Mouse (Mus musculus) neural tube, embryonic 11.5 days (tissue): Measurements from ENCODE around the gene Sag. TPM values are rescaled to one million over a fixed set of nuclear protein-coding genes. Genes with fewer than 3 reads are reported as not detected.
"Not testable (repeated sequence)": the region's sequence is repeated elsewhere in the genome, so short reads cannot be mapped to it uniquely, and the experiment has no call there.

Experiments used
- ATAC-seq: fragments of 200-750 bp; cut with Nextera tagmentation; 2 replicates; pipeline ENCODE4 v1.8.0; 2017; ENCODE audit warnings: moderate number of reproducible peaks, mild to moderate bottlenecking, moderate TSS enrichment, moderate library complexity; ENCODE audit not compliant: insufficient read depth, low FRiP score, low TSS enrichment
- DNase-seq: peaks from one replicate; pipeline ENCODE4 v3.0.0-alpha.2; 2015; ENCODE audit warnings: low spot score
- H3K27ac ChIP-seq: fragments of 300-500 bp; sonication (generic); 2 replicates; pipeline ENCODE4 v1.5.1; 2014; ENCODE audit warnings: low read depth, mild to moderate bottlenecking, low read length
- H3K27me3 ChIP-seq: fragments of 300-500 bp; sonication (generic); 2 replicates; pipeline ENCODE4 v1.6.1; 2014; ENCODE audit warnings: mild to moderate bottlenecking, low read length, mixed read lengths; ENCODE audit not compliant: control insufficient read depth, insufficient read depth
- H3K36me3 ChIP-seq: fragments of 300-500 bp; sonication (generic); 2 replicates; pipeline ENCODE4 v1.6.1; 2014; ENCODE audit warnings: mild to moderate bottlenecking, low read length, moderate library complexity, mixed read lengths; ENCODE audit not compliant: control insufficient read depth, insufficient read depth
- H3K4me1 ChIP-seq: fragments of 300-500 bp; sonication (generic); 2 replicates; pipeline ENCODE4 v1.6.1; 2014; ENCODE audit warnings: low read length, mixed read lengths; ENCODE audit not compliant: control insufficient read depth, insufficient read depth
- H3K4me2 ChIP-seq: fragments of 300-500 bp; sonication (generic); 2 replicates; pipeline ENCODE4 v1.6.1; 2014; ENCODE audit warnings: low read depth, mild to moderate bottlenecking, moderate library complexity
- H3K4me3 ChIP-seq: fragments of 300-500 bp; sonication (generic); 2 replicates; pipeline ENCODE4 v1.5.1; 2014; ENCODE audit warnings: low read depth, low read length
- H3K9ac ChIP-seq: fragments of 300-500 bp; sonication (generic); 2 replicates; pipeline ENCODE4 v1.6.1; 2014; ENCODE audit warnings: mild to moderate bottlenecking, low read length
- H3K9me3 ChIP-seq: fragments of 300-500 bp; sonication (generic); 2 replicates; pipeline ENCODE4 v1.6.1; 2016; ENCODE audit warnings: low read length; ENCODE audit not compliant: control insufficient read depth
- WGBS: fragments of 180-500 bp; shearing (Covaris S2); extraction: QIAGEN DNeasy Blood & Tissue Kit; methylation state at CpG from one replicate; pipeline ENCODE4 v1.1.7; 2014; 5-methylcytosine and 5-hydroxymethylcytosine counted together
- polyA plus RNA-seq: library from polyadenylated mRNA; unstranded; fragments of >200 nt; fragmentation: Nextera tagmentation; extraction: Ambion mirVana; gene quantifications from 2 replicates; pipeline ENCODE4 v1.2.1, GENCODE M21; 2014

Sag gene
- polyA plus RNA-seq, 1 experiment from 2014 or later: 1.8 TPM

GRCm38 (mm10) chr1:87827476-87827875, 24.0 kb downstream of the Sag start:
- H3K4me1 ChIP-seq, H3K27ac ChIP-seq, ATAC-seq, H3K9ac ChIP-seq, H3K27me3 ChIP-seq, DNase-seq, H3K9me3 ChIP-seq, H3K4me3 ChIP-seq, H3K36me3 ChIP-seq, H3K4me2 ChIP-seq: not testable (repeated sequence)
- 91% methylated on average over 1 of the region's 1 CpGs for WGBS

DNA sequence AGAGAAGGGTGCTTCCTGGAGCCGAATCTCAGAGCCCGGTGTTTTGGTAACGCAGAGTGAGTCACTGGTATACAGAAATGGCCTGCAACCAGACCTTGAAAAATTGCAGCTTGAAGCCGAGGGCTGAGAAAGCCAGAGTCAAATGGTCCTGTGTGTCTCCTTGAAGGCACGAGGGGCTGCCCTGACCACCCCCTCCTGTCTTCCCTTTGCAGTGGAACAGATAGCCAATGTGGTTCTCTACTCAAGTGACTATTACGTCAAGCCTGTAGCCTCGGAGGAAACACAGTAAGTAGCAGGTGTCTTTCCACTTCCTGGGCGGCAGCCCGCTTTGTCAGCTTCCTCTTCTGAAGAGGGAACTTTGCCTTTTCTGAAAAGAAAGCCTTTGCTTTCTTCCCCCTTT, 24.7 kb downstream of the Sag start:
- Histone ChIP-seq H3K27ac (no peak overlapping the region), H3K4me3 (no peak overlapping the region), H3K36me3 (no peaks in the 10 kb centered on the region), H3K9ac (no peak overlapping the region), H3K4me1 (no peaks in the 10 kb centered on the region), H3K4me2 (no peak overlapping the region), H3K27me3 (no peaks in the 10 kb centered on the region), H3K9me3 (no peaks in the 10 kb centered on the region)
- ATAC-seq (no peak), DNase-seq (no peak)
- 78% methylated on average over 9 of the region's 9 CpGs for WGBS

DNA sequence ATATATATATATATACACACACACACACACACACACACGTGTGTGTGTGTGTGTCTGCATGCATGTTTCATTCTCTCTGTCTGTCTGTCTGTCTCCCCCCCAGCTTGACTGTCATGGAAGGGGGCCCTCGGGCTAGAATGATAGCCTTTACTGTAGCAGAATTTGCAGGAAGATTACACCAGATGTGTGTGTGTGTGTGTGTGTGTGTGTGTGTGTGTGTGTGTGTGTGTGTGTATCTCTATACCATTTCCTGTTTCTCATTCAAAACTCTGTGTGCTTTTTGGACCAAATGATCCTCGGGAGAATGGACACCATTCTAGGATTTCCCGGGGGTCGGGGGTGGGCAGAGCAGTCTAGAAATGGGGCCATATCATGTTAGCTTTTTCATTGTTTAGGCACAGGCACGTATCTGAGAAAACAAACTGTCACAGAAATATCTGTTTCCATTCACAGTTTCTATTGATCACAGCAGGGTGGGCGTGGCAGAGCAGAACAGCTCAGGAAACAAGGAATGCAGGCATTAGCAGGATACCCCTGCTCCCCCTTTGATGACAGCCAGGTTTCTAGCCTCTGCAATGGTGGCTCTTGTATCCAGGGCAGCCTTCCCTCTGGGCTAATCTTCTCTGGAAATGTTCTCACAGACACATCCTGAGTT, 25.6 kb downstream of the Sag start:
- H3K4me1 ChIP-seq: no peaks in the 10 kb centered on the region
- 63% methylated on average over 7 of the region's 7 CpGs for WGBS
- no peak overlapping the region for H3K4me3 ChIP-seq
- H3K9me3 ChIP-seq: no peaks in the 10 kb centered on the region
- DNase-seq: no peak
- H3K9ac ChIP-seq: no peak overlapping the region
- H3K27ac ChIP-seq: no peak overlapping the region
- ATAC-seq: no peak
- H3K27me3 ChIP-seq: no peaks in the 10 kb centered on the region
- no peaks in the 10 kb centered on the region for H3K36me3 ChIP-seq
- H3K4me2 ChIP-seq: no peak overlapping the region

GRCm38 (mm10) chr1:87829621-87830211, 26.2 kb downstream of the Sag start:
- H3K27me3 ChIP-seq: no peaks in the 10 kb centered on the region
- no peak overlapping the region for H3K4me2 ChIP-seq
- H3K4me3 ChIP-seq: no peak overlapping the region
- 56% methylated on average over 6 of the region's 6 CpGs for WGBS
- DNase-seq (no peak), ATAC-seq (no peak)
- no peak overlapping the region for H3K9ac ChIP-seq
- H3K9me3 ChIP-seq: no peaks in the 10 kb centered on the region
- no peaks in the 10 kb centered on the region for H3K36me3 ChIP-seq
- H3K27ac ChIP-seq: no peak overlapping the region
- no peaks in the 10 kb centered on the region for H3K4me1 ChIP-seq

GRCm38 (mm10) chr1:87836453-87836852, 33.0 kb downstream of the Sag start:
- no peak for ATAC-seq
- no peak for DNase-seq
- no peak overlapping the region for H3K9ac ChIP-seq
- H3K27me3 ChIP-seq: no peaks in the 10 kb centered on the region
- WGBS: 67% methylated on average over 1 of the region's 1 CpGs
- no peaks in the 10 kb centered on the region for H3K4me1 ChIP-seq
- H3K4me2 ChIP-seq: no peak overlapping the region
- no peaks in the 10 kb centered on the region for H3K9me3 ChIP-seq
- H3K4me3 ChIP-seq: no peak overlapping the region
- no peak overlapping the region for H3K27ac ChIP-seq
- no peaks in the 10 kb centered on the region for H3K36me3 ChIP-seq

- no peak for ATAC-seq
- Histone ChIP-seq H3K27ac (no peak overlapping the region), H3K27me3 (no peaks in the 10 kb centered on the region), H3K36me3 (no peaks in the 10 kb centered on the region), H3K4me2 (no peak overlapping the region), H3K9me3 (no peaks in the 10 kb centered on the region), H3K4me1 (no peaks in the 10 kb centered on the region), H3K9ac (no peak overlapping the region), H3K4me3 (no peak overlapping the region)
- 45% methylated on average over 5 of the region's 5 CpGs for whole genome bisulfite sequencing
- no peak for DNase-seq
These were observed 33.5 kb downstream of the Sag start for GRCm38 (mm10) chr1:87837018-87837417.

DNA sequence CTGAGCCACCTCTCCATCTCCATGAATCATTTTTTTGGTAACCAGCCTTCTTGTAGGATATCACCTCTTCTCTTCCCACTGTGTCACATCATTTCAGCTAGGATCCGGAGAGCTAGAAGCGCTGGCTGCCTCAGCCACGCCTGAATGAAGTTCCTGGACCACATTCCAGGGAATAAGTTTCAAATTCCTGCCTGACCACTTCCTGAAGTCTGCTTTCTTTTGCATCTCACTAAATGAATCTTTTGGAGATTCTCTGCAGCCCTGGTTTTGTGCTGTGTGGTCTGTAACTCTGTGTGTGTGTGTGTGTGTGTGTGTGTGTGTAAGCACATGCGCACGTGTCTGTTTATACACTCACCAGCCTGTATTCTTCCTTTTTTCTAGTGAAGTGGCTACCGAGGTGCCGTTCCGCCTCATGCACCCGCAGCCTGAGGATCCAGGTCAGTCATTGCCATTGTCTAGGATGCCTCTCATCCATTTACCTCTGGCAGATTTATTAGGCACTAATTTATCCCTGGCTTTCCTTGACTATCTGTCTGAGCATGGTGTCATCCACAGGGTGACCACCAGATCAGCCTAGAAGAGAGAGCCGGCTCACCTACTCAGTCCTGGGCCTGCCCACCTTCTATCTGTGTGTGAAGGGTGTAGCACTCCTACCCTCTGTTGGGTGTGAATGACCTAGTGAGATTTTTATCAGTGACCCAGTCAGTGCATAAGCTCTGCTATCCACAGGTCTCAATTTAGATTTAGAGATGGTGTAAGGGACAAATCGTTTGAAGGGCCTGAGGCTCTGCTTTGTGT, 37.1 kb downstream of the Sag start:
- Histone ChIP-seq H3K9me3 (no peaks in the 10 kb centered on the region), H3K9ac (no peak overlapping the region), H3K4me3 (no peak overlapping the region), H3K4me2 (no peak overlapping the region), H3K4me1 (no peaks in the 10 kb centered on the region), H3K27ac (no peak overlapping the region), H3K27me3 (no peaks in the 10 kb centered on the region), H3K36me3 (no peaks in the 10 kb centered on the region)
- DNase-seq (no peak), ATAC-seq (no peak)
- 72% methylated on average over 11 of the region's 11 CpGs for WGBS

DNA sequence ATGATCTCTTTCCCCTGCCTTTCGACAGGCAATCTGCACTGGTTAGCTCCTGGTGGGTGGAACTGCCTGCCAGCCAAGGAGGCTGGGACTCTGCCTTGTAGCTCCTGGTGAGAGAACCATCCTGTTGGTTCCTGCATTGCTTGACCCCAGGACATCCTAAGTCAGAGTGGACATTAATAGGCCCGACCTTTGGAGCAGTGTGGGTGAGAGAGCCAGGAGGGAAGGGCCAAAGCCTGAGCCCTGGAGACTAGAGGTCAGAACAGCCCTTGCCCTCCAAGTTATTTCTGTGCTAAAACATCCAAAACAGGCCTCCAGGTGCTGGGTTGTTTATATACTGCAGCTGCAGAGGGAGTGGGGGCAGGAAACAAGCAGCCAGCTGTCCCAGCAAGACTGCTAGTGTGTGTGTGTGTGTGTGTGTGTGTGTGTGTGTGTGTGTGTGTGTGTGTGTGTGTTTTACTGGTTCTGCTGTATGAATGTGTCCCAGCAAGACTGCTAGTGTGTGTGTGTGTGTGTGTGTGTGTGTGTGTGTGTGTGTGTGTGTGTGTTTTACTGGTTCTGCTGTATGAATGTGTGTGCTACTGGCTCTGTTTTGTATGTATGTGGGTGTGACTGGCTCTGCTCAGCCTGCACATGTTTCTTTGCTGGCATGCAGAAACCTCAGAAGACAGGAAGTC, 43.5 kb downstream of the Sag start:
- Histone ChIP-seq H3K27ac (no peak overlapping the region), H3K4me2 (no peak overlapping the region), H3K9ac (no peak overlapping the region), H3K36me3 (no peaks in the 10 kb centered on the region), H3K4me1 (no peaks in the 10 kb centered on the region; the same call in 1 of the 2 replicates), H3K4me3 (no peak overlapping the region), H3K9me3 (no peaks in the 10 kb centered on the region), H3K27me3 (no peaks in the 10 kb centered on the region)
- WGBS: 37% methylated on average over 2 of the region's 2 CpGs
- no peak for DNase-seq
- no peak for ATAC-seq
